Mouse (Mus musculus) testis, postnatal 10 days (tissue): ENCODE measurements at regions not wholly inside any gene's neighbourhood (a gene's known extent, or its start where the extent isn't known, plus 50 kb on each side); places are given as distances from the start of the nearest gene placed in this dataset.

Experiments used
- DNase-seq: peaks from one replicate; pipeline ENCODE4 v3.0.0; 2021; ENCODE audit warnings: low spot score

- DNase-seq, result no peak
Measured at GRCm38 (mm10) chr12:112378482-112379243, 110.6 kb upstream of the A530016L24Rik start.

GRCm38 (mm10) chr12:112387836-112388235, 101.4 kb upstream of the A530016L24Rik start:
- no peak for DNase-seq

DNA sequence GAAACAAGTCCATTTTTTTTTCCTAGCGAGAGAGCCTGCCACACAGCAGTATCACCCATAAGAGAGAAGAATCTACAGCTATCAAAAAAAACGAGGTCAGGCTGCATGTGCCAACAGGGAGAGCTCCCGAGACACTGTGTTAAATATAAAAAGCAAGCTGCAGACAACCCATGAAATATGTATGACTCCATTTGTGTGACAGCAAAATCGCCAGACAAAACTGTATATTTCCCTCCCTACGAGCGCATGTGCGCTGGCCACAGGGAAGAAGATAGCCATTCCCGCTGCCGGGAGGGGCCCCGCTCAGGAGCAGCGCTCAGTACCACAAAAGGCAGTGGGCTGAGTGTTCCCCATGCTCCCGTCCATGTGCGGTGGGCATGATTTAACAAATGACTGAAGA, 93.3 kb upstream of the A530016L24Rik start:
- no peak for DNase-seq

DNA sequence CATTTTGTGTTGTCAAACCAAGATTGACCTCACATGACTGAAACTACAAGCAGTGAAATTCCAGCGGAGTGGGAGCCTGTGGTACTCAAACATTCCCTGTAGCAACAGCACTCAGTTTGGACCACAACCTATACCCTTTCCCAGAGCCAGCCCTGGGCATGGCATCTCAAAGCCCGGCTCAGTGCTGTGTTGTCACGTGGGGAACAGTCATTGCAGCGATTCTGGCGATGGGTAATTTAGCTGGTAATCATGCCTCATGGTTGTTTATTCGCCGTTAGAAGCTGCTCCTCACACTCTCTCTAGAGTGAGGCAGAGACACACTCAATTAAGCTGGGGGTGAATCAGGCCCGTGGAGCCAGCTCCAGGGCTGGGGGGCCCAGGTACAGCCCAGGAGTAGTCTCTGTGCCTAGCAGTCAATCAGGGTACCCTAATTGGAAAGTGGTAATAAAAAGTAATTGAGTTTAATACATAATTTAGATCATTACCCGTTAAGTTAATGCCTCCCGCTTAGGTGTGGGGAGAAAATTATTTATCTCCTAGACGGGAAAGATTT, 85.5 kb upstream of the A530016L24Rik start:
- DNase-seq, result no peak

GRCm38 (mm10) chr12:112404338-112404737, 84.9 kb upstream of the A530016L24Rik start:
- no peak for DNase-seq

DNA sequence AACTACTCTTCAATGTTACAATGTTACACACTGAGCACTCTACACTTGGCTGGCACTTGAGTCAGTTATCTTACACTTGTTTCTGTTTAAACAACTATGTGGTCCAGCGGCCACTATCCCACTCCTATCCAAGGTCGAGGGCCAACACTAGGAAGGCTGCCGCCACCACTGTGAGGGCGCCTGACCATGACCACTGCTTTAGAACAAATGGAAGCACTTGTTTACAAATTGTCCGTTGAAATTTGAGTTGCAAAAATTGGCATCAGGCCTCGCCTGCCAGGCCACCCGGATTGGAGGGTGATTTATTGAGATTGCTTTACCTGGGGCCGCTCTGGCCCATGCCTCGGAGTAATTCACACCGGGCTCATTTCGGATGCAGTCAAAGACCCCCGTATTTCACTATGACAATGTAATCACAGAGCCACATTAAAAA, 83.5 kb upstream of the A530016L24Rik start:
- DNase-seq, result peak; percentile 58

DNA sequence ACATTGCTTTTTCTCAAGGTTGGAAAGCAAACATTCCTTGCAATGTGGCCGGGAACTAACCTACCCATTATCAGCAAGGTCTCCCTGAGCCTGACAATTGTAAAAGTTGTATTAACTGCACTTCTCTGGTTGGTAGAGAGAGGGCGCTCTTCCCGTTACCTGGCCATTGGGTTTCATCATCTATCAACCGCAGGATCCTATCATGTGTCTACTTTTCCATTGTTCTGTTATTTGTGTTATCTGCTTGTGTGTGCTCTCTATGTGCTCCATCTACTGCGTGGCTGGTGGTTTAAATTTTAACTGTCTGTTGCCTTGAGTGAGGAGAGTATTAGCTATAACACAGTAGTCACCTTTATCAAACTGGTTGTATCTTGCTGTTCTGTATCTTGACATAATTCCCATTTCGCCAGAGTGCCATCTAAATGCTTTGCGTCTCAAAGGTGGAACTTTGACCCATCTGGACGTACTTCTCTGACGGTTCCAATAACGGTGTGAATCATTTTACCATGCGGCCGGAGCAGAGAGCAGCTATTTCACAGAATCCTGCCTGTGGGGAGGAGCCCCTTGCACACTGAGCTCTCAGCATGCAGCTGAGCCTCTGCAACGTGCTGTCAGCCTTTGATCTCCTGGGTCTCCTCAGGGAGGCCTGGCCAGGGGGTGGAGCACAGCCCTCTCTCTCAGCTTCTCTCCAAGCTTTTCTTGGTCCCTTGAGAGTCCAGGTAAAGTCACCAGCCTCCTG, 77.5 kb upstream of the A530016L24Rik start:
- no peak for DNase-seq

GRCm38 (mm10) chr12:112412351-112412697, 76.9 kb upstream of the A530016L24Rik start:
- no peak for DNase-seq

GRCm38 (mm10) chr12:112415926-112416473, 73.2 kb upstream of the A530016L24Rik start:
- no peak for DNase-seq

GRCm38 (mm10) chr12:112416537-112416936, 72.7 kb upstream of the A530016L24Rik start:
- DNase-seq, result no peak

DNA sequence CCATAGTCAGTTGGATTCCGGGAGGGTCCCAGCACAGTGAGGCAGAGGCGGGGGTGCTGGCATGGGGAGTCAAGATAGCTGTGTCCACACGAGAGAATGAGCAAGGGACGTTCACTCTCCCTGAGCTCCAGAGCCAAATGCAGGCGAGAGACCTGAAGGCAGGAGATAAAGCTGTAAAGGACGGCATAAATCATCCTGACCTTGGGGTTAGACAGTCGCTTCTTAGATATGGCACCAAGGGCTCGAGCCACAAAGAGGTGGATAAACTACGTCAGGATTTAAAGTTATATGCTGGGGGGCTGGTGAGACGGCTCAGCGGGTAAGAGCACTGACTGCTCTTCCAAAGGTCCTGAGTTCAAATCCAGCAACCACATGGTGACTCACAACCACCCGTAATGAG, 70.6 kb upstream of the A530016L24Rik start:
- no peak for DNase-seq

- no peak for DNase-seq
Measured at GRCm38 (mm10) chr12:112422177-112422576, 67.1 kb upstream of the A530016L24Rik start.

DNA sequence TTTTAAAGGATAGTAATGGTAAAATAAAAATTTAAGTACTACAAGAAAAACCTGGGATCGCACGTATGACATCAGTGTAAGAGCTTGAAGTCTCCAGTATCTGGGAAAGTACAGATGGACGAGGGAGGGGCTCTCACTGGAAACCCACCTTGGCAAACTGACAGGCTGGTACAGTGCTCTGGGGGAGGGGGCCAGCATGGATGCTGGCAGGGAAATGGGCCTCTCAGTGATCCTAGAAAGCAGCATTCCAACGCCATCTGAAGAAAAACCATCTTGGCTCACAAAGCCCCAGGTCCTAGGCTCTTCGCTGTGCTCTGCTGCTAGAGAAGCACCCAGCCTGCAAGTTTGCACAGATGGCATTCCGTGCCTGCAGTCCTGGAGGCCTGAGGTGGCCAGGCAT, 65.1 kb upstream of the A530016L24Rik start:
- no peak for DNase-seq

DNA sequence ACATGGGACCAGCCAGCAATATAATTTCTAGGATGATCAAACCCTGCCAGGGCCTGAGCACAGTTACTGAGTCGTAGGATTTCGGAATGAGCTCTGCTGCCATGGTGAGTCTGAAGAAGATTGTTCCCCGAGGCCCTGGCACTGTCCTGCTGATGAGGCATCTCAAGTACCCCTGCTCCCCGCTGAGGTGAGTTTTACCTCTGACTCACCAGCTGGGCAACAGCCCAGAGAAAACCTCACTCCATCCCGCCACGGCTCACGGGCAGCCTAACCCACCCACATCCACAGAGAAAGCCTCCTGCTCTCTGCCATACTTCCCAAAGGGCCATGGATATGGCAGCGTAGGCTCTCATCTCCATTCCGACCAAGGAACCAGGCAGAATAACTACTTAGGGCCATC, 62.6 kb upstream of the A530016L24Rik start:
- DNase-seq, result no peak

DNA sequence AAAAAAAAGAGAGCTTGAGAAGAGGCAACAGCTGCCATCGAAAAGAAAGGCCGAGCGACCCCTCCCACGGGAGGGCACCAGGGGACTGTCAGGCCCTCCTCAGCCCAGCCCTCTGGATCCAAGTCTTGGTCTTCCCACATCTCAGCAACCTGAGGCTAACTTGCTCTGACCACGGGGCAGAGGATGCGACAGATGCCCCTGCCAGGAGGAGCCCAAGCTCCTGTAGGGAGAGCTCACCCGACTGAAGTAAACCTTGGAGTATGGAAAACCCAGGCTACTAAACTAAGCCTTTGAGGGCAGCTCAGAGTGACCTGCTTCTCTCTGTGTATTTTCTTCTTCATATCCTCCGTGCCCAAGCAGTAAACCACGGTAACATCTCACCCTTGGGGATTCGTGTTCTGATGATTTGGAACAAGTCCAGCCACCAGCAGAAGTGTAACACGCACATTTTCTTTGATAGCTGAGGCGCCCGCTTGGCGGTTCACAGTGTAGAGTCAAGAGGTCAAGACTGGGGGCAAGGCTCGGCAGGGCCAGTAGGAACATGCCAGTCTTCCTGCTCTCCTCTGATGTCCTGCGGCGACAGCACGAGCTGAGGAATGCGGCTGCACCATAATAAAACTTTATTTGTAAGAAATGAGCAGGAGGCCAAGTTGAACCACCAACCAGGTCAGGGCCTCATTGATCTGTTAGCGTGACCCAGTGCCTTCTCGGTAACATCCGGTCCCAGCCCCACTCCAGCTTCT, 59.0 kb upstream of the A530016L24Rik start:
- DNase-seq, result no peak

GRCm38 (mm10) chr12:112433315-112433714, 55.9 kb upstream of the A530016L24Rik start:
- no peak for DNase-seq

GRCm38 (mm10) chr12:112434673-112435294, 54.5 kb upstream of the A530016L24Rik start:
- no peak for DNase-seq

DNA sequence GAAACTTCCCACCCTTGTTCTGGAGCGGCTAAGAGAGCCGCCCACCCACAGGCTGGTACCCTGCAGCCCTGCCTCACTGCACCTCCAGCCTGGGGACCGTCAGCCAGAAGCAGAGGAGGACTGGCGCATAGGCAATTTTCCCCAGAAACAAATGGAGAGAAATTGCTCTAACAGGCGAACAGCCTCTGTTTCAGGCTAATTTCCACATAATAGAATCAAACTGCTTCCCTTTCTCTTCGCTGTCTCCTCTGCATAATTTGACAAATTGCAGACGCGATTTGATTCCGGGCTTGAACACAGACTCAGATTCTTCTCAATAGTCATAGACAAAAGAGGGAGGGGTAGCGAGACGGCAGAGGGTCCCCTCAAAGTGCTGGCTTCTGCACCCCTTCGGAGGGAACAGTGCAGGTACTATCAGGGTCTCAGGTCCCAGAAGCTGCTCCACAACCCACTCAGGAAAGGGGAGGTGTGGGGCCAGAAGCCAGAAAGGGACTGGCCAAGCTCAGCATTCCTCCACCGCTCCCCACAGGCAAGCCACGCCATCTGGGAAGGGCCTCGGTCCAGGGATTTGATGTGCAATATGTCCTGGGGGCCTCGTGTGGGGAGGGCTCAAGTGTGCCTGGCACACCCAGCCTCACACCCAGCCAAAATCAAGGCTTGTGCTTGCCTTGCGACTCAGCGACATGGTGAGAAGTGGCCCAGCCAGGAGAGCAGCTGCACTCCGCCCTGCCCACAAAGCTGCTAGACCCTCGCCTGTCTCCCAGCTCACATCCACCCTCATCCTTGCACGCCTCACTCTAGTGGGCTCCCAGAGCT, 53.7 kb upstream of the A530016L24Rik start:
- no peak for DNase-seq

- DNase-seq, result no peak
Measured at GRCm38 (mm10) chr12:112437046-112437445, 52.2 kb upstream of the A530016L24Rik start.

DNA sequence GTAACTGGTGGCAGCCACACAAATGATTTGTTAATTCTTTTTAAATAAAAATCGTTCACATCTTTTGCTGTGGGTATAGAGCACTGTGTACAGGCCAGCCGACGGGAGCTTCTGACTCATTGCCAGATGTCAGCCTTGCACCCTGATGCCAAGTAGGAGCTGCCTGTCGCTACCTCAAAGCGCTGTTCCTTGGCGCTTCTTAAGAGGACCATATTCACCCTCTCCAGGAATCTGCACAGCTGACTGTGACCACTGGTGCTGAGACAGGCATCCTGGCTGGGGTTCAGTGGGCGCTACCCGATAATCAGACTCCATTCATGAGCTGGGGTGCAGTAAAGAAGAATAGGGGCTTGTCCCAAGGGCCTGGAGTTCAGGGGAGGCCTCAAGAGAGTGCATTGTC, 51.0 kb upstream of the A530016L24Rik start:
- no peak for DNase-seq
